Mouse (Mus musculus) kidney, adult 2 months (tissue): ENCODE results near the gene Nhs.

Experiments used
- CTCF ChIP-seq: fragments of 200-500 bp; conservative IDR thresholded peaks from 2 replicates; pipeline ENCODE4 v1.5.1; 2011; ENCODE audit warnings: low read depth, mild to moderate bottlenecking, control low read depth, low read length, moderate library complexity, mixed read lengths; ENCODE audit not compliant: insufficient read depth, insufficient read length
- POLR2A ChIP-seq: fragments of 200-500 bp; IDR thresholded peaks from one replicate; pipeline ENCODE4 v1.6.1; 2011; ENCODE audit warnings: low read depth, low read length, control low read depth

DNA sequence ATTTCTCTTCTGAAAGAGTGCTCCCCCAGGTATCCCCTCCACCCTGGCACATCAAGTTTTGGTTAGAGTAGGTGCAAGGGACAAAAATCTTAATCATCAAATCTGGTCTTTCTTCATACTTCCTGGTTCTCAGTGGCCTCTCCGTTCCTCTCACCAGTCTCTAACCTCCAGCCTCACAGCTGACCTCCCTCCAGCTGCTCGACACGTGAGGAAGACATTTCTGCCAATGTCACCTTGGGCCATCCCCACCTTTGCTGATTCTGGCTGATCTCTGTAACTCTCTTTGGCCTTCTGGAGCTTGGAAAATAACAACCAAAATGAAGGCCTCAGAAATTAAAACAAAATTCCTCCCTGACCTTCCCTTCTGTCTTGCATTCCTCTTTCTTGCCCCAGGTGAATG, 160.7 kb downstream of the Nhs start:
- TF ChIP-seq POLR2A (no peak), CTCF (no peak)
